Mouse (Mus musculus) splenic B cell, adult 2 months (primary cell): ENCODE measurements around the gene Lmna.

Experiments
- DNase-seq: peaks from one replicate; pipeline ENCODE4 v3.0.0-alpha.2; 2011; ENCODE audit warnings: low read depth, low spot score
- H3K27me3 ChIP-seq: 2 replicates; pipeline ENCODE4 v1.6.1; 2012; ENCODE audit warnings: mild to moderate bottlenecking, low read length, moderate library complexity, mixed read lengths; ENCODE audit not compliant: control insufficient read depth, poor library complexity, insufficient read depth, severe bottlenecking
- H3K36me3 ChIP-seq: 2 replicates; pipeline ENCODE4 v1.6.1; 2012; ENCODE audit warnings: mild to moderate bottlenecking, low read length, moderate library complexity, mixed read lengths; ENCODE audit not compliant: control insufficient read depth, poor library complexity, insufficient read depth, severe bottlenecking

Lmna gene

GRCm38 (mm10) chr3:88465127-88465526, 44.6 kb downstream of the Lmna start:
- Histone ChIP-seq H3K36me3 (no peaks in the 10 kb centered on the region), H3K27me3 (no peaks in the 10 kb centered on the region)
- no peak for DNase-seq

DNA sequence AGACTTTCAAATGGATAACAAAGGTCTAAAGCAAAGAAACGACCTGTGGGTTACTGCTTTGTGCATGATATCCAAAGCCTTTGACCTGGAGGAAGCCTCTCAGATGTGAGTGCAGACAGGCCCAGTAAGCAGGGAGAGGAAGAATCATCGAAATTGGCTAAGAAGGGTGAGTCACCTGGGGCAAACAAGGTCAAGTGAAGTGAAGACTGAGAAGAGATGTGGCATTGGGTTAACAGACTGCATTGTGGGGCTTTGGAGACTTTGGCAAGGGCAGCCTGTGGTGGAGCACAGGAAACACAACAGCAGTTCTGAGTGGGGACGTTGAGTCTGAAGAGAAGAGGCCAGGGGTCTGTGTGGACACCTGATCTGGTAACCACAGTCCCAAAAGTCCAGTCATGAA, 45.3 kb downstream of the Lmna start:
- no peak for DNase-seq
- H3K36me3 ChIP-seq = no peaks in the 10 kb centered on the region
- H3K27me3 ChIP-seq = no peaks in the 10 kb centered on the region

GRCm38 (mm10) chr3:88460983-88461696, 48.6 kb downstream of the Lmna start, which contains the start of gene Sema4a:
Gene Sema4a, minus strand, starts transcription at chr3:88461182.
- DNase-seq = no peak
- no peaks in the 10 kb centered on the region for H3K27me3 ChIP-seq
- H3K36me3 ChIP-seq = no peaks in the 10 kb centered on the region

DNA sequence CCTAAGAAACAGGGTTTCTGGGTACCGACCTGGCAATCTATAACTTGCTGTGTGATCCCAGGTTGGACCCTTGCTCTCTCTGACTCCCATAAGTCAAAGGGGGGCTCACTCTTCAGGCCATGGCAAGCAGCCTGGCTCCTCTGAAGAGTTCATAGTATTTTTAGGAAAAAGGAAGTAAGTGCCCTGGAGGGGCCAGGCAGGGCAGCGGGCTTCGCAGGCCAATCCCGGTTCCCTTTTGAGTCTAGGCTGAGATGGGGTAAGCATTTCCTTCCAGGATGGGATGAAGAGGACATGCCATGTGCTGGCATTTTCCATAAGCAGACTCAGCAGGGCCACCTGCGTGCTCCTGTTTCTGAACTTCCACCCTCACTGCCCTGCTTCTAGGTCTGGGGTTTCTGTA, 49.7 kb downstream of the Lmna start:
- H3K27me3 ChIP-seq = no peaks in the 10 kb centered on the region
- DNase-seq = no peak
- no peaks in the 10 kb centered on the region for H3K36me3 ChIP-seq

- Histone ChIP-seq H3K27me3 (no peaks in the 10 kb centered on the region), H3K36me3 (no peaks in the 10 kb centered on the region)
- no peak for DNase-seq
These were observed 51.0 kb downstream of the Lmna start for GRCm38 (mm10) chr3:88458778-88459219.

GRCm38 (mm10) chr3:88456746-88457532, 52.8 kb downstream of the Lmna start:
- DNase-seq = peak; percentile 11
- Histone ChIP-seq H3K36me3 (no peaks in the 10 kb centered on the region), H3K27me3 (no peaks in the 10 kb centered on the region)

DNA sequence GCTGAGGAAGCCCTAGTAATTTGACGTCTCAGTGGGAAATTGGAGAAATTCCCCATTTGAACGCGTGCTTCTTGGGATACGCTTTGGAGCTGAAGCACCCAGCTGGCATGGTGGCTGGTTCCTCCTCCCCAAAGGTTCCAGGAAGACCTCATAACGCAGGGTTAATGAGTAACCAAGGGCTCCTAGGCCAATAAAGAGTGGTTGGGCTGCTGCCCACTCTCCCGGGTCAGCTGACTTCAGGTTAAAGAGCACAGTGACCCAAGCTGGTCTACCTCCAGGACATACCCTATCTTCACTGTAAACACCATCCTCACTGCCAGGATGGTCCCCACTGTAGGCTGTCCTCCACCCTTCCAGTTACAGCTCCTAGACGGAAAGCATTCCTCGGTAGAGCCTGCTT, 53.4 kb downstream of the Lmna start:
- Histone ChIP-seq H3K27me3 (no peaks in the 10 kb centered on the region), H3K36me3 (no peaks in the 10 kb centered on the region)
- no peak for DNase-seq

- H3K36me3 ChIP-seq = no peaks in the 10 kb centered on the region
- no peak for DNase-seq
- no peaks in the 10 kb centered on the region for H3K27me3 ChIP-seq
These were observed 54.0 kb downstream of the Lmna start for GRCm38 (mm10) chr3:88455588-88456264.

- Histone ChIP-seq H3K36me3 (no peaks in the 10 kb centered on the region), H3K27me3 (no peaks in the 10 kb centered on the region)
- DNase-seq = no peak
These were observed 54.8 kb downstream of the Lmna start for GRCm38 (mm10) chr3:88454762-88455587.

- DNase-seq = peak; percentile 72
- Histone ChIP-seq H3K27me3 (no peaks in the 10 kb centered on the region), H3K36me3 (no peaks in the 10 kb centered on the region)
These were observed 55.8 kb downstream of the Lmna start for GRCm38 (mm10) chr3:88453986-88454385.

- H3K27me3 ChIP-seq = no peaks in the 10 kb centered on the region
- H3K36me3 ChIP-seq = no peaks in the 10 kb centered on the region
- DNase-seq = no peak
These were observed 56.4 kb downstream of the Lmna start for GRCm38 (mm10) chr3:88453369-88453768.

DNA sequence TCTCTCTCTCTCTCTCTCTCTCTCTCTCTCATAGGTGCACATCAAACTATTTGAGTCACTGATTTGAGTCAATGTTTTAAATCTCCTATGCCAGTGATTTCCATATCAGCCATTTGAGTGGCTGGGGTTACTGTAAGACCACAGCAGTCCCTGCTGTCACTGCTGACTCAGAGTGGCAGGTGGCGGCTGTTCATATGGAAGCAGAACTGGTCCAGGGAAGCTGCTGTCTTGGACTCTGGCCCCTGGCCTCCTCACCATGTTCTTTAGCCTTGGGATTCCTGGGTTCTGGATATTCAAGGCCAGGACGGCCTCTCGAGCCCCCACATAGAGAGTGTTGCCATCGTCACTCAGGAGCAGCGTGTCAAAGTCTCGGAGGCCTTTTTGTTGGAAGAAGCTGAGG, 57.0 kb downstream of the Lmna start:
- Histone ChIP-seq H3K27me3 (no peaks in the 10 kb centered on the region), H3K36me3 (no peaks in the 10 kb centered on the region)
- DNase-seq = no peak

DNA sequence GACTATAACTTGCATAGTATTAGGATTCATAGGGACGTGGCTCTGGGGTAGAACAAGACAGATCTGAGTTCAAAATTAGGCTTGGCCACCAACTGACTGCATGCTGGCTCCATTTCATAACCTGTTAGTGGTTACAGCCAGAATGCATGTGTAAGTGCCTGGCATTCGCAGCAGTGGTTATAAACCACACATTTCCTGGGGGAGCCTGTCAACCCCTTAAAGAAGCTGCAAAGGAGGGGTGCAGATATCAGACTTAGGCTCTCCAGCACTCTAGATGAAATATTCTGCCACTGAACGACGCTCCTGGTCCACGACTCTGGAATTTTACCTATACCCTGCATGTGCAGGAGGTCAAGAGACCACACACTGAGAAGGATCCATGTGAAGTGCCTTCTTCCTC, 57.5 kb downstream of the Lmna start:
- H3K36me3 ChIP-seq = no peaks in the 10 kb centered on the region
- DNase-seq = no peak
- H3K27me3 ChIP-seq = no peaks in the 10 kb centered on the region

- no peak for DNase-seq
- no peaks in the 10 kb centered on the region for H3K36me3 ChIP-seq
- H3K27me3 ChIP-seq = no peaks in the 10 kb centered on the region
These were observed 59.2 kb downstream of the Lmna start for GRCm38 (mm10) chr3:88450379-88451131.
